Mouse (Mus musculus) T-helper 17 cell (primary cell): ENCODE measurements at regions not wholly inside any gene's neighbourhood (a gene's known extent, or its start where the extent isn't known, plus 50 kb on each side); places are given as distances from the start of the nearest gene placed in this dataset.

ENCODE experiments used
- in situ Hi-C, 2 experiments: fragments of 300-600 bp; cut with MboI, MseI; formaldehyde crosslinking; loops; 1 replicate in 1 of 2; 2 replicates in 1 of 2; pipeline ENCODE4 v1.15.1; 2025; ENCODE audit warnings: high pct_unique_total_duplicates in 2 of 2

- in situ Hi-C loops: loop anchor here in 1 of 2 experiments (10.0 kb wide), 1 partner anchor 563 kb away; no protein-coding TSS in a partner anchor
These were observed 926.3 kb downstream of the 4930447A16Rik start for GRCm38 (mm10) chr15:38351701-38352100.

DNA sequence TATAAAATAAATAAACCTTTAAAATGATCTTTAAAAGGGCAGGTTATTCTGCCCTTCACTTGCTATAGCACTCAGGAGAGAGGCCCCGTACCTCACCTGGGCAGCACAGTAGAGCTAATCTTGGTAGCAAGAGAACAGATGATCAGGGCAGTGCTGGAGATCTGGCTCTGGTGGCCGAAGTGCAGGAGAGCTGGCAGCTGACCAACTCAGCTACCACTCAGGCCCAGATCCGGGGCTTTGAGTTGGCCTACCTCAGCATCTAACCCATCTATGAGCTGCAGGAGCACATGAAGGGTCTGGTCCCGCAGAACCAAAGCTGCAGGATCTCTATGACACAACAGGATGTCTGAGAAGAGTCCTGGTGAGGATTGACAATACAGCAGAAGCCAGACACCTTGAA lies 928.0 kb downstream of the 4930447A16Rik start:
- in situ Hi-C loops: loop anchor here in 1 of 2 experiments (10.0 kb wide), 1 partner anchor 561 kb away; no protein-coding TSS in a partner anchor

DNA sequence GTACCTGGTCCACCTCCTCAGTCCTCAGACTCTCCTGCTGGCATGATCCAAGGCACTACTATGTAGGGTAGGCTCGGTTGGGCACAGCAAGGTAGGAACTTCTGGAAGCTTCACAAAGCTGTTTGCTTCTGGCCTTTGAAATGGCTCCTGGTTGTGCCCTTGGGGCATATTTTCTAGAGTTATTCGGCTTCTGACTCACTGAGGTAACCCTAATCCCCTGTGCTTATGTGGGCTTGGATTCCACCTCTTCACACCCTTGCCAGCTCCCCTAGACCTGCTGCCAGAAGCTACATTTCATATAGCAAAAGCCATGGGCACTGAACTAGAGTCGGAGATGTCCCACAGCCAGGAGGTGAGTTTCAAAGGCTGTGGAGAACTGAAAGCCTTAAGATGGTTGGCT lies 933.7 kb downstream of the 4930447A16Rik start:
- in situ Hi-C loops: loop anchor here in 1 of 2 experiments (10.0 kb wide), 1 partner anchor 556 kb away; no protein-coding TSS in a partner anchor

GRCm38 (mm10) chr15:38363522-38363921 lies 938.2 kb downstream of the 4930447A16Rik start:
- in situ Hi-C loops: no loop called here

DNA sequence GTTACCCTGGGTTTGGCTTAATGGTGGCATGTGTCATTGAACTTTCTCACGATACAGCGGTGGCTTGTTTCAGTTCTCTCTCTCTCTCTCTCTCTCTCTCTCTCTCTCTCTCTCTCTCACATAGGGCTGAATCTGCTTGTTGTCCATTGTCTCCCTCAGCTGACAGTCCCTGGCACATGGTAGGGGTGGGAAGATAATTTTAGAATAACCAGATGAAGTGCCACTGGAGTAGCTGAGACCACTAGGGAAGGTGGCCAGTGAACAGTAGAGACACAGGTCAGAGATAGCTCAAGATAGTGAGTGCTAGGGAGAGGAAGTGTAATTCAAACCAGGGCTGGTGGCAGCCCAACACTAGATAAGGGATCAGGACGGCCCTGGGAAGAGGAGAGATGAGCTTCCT lies 938.7 kb downstream of the 4930447A16Rik start:
- in situ Hi-C loops: no loop called here

- in situ Hi-C loops: no loop called here
These were observed 942.3 kb downstream of the 4930447A16Rik start for GRCm38 (mm10) chr15:38367643-38368042.

GRCm38 (mm10) chr15:38368291-38368690 lies 942.9 kb downstream of the 4930447A16Rik start:
- in situ Hi-C loops: no loop called here

GRCm38 (mm10) chr15:38371404-38372090 lies 946.2 kb downstream of the 4930447A16Rik start:
- in situ Hi-C loops: no loop called here

DNA sequence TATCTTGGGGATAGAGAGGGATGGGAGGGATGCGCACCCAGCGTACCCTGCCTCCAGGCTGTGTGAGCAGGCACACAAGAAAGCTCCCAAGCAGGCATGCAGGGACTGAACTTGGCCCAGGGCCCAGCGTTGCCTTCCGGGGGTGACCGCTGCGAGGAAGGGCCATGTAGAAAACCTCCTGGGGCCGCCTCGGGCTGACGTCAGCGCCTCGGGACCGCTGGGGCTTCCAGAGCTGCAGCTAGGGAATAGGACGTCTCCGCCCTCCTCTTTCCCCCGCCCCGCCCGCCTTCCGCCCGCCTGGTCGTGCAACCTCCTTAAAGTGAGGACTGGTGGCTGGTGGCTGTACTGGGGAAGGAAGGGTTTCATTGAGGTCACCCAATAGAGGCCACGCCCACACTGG lies 948.4 kb downstream of the 4930447A16Rik start:
- in situ Hi-C loops: no loop called here

DNA sequence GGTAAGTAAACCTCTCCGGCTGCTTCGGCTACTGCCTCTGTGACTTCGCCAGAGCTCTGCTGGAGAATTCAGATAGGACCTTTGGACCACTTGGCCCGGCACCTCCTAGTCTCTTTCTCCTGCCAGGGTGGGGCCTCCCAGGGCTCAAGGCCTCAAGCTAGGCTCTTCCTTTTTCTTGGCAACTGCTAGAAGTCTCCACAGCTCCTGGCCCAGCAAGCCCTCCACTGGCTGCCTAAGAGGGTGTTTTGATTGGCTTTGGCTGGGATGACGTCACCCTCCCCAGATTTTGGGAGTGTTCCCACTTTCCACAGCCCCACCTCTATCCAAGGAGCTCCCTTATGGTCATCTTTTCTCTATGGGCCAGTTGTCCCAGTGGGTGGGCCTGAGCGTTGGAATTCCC lies 949.4 kb downstream of the 4930447A16Rik start:
- in situ Hi-C loops: no loop called here

- in situ Hi-C loops: no loop called here
These were observed 952.8 kb downstream of the 4930447A16Rik start for GRCm38 (mm10) chr15:38378106-38378505.

- in situ Hi-C loops: no loop called here
These were observed 962.3 kb downstream of the 4930447A16Rik start for GRCm38 (mm10) chr15:38387617-38388016.

DNA sequence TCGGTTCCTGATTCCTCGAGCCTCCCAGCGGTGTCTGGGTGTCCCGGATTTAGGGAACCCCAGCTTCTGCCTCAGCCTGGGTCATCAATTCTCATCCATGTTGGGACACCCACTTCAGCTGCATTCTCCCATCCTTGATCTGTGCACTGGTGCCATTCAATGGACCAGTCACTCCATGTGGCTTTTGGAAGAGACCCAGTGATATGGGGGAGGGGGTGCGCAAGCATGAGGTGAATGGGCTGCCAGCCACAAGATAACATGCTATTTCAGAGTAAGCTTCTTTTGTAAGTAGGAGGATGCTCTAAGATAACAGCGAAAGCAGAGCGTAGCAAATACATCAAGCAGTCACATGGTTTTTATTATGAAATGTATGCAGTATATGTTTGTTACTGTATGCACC lies 963.1 kb downstream of the 4930447A16Rik start:
- in situ Hi-C loops: no loop called here

- in situ Hi-C loops: loop anchor here in 1 of 2 experiments (5.0 kb wide), 1 partner anchor 52 kb away; no protein-coding TSS in a partner anchor
These were observed 965.1 kb downstream of the 4930447A16Rik start for GRCm38 (mm10) chr15:38390450-38390849.

DNA sequence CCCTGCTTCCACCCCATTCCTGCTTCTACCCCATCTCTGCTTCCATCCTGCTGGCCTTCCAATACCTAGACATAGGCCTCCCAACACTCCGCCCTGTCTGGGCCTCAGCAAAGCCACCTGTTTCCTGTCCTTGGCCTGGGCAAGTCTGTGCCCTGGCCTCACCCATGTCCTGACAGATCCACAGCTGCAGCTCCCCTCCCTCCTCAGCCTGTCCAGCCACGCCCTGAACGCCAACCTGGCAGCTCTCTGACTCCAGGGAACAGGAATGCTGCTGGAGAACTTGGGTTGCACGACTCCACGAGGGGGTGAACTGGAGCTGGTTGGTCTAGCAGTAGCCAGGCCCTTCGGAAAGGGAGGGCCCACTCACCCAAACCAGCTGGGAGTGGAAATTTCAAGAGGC lies 966.1 kb downstream of the 4930447A16Rik start:
- in situ Hi-C loops: loop anchor here in 1 of 2 experiments (5.0 kb wide), 1 partner anchor 51 kb away; no protein-coding TSS in a partner anchor

DNA sequence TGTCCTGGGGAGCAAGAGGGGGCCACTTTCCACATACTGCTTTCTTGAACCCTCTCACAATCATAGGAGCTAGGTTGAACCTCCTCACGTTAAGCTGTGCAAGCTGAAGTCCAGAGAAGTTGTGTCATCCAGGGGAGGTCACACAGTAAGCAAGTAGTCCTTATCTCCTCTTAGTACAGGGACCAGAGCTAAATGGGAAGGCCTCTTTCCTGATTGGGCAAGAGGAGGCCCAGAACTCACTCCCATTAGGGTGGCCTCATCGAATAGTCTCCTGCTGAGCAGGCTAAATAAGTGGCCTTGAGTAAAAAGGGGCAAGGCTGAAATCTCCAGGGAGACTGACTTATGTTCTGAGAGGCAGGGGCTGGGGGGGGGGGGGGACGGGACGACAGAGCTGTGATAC lies 966.5 kb downstream of the 4930447A16Rik start:
- in situ Hi-C loops: loop anchor here in 1 of 2 experiments (5.0 kb wide), 1 partner anchor 50 kb away; no protein-coding TSS in a partner anchor

GRCm38 (mm10) chr15:38392441-38393149 lies 967.2 kb downstream of the 4930447A16Rik start:
- in situ Hi-C loops: loop anchor here in 1 of 2 experiments (5.0 kb wide), 1 partner anchor 50 kb away; no protein-coding TSS in a partner anchor

- in situ Hi-C loops: no loop called here
These were observed 973.5 kb downstream of the 4930447A16Rik start for GRCm38 (mm10) chr15:38398852-38399251.

- in situ Hi-C loops: loop anchor here (25.0 kb wide), 1 partner anchor 485 kb away; no protein-coding TSS in a partner anchor
These were observed 977.4 kb downstream of the 4930447A16Rik start for GRCm38 (mm10) chr15:38402762-38403161.

DNA sequence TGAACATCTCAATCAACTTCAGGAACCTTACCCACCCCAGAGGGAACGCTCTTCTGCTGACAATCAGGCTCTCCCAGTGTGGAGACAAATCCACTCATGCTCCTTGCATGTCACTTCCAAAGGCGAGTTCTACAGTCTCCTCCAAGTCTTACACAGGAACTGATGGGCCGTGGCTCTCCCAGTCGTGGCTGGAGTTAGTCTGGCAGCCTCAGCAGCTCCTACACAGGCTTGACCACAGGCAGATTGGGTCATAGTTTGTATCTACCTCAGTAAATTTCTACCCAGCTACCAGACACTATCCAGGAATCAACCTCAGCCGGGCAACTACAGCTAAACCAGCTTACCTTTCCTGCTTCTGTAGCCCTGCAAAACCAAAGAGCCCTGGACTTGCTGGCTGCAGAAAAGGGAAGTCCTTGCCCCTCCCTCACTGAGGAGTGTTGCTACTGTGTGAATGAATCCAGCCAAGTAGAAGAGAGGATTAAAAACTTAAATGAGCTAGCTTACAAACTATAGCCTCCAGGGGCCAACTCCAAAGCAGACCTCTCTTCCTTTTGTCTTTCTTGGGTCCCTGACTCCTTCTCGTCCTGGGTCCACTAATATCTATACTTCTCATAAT lies 978.5 kb downstream of the 4930447A16Rik start:
- in situ Hi-C loops: loop anchor here (25.0 kb wide), 1 partner anchor 483 kb away; no protein-coding TSS in a partner anchor

DNA sequence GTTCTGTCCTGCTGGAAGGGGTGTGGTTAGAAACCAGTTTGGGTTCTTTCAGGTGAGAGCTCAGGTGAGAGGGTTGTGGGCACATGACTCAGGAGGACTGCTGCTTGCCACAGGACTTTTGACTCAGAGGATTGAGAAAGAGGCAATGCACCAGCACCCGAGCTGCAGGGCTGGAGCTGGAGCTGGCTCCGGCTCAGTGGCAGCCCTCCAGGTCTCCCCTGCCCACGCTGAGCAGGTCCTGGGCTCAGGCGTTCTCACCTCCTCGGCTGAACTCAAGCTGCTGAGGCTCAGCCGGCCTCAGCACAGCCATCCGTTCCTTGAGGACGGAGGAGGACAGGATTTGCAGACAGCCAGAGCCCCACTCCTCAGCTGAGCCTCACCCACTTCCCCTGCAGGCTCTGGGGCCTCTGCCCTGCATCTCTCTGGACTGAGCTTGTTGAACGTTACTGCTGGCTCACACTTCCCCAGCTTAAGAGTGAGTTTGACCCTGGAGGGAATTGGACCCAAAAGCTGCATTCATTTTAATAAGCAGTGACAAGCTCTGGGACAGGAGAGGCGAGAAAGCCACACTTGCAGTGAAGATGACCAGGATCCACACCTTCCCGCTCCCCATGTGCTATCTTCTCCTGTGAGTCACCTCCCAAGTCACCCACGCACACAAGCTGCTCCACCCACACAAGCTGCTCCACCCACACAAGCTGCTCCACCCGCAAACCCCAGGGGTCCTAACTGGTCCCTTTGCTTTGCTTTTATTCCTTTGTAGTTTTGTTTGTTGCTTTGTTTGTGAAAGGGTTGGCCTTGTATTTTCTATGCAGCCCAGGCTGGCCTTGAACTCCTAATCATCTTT lies 981.0 kb downstream of the 4930447A16Rik start:
- in situ Hi-C loops: loop anchor here (25.0 kb wide), 1 partner anchor 481 kb away; no protein-coding TSS in a partner anchor
